Mouse (Mus musculus): Measurements from ENCODE around the gene Myo5c. TPM values are rescaled to one million over a fixed set of nuclear protein-coding genes. Genes with fewer than 3 reads are reported as not detected.

Gene Myo5c
- 1 to 10 TPM; 5.7 to 9.4 TPM for total RNA-seq (2021)
- long read RNA-seq, experiment 1, partial matches to known transcripts: 1 of 1 reads
- long read RNA-seq, experiment 1, other reads (novel, unspliced or antisense): 0 of 1 reads
- long read RNA-seq, experiment 2, partial matches to known transcripts: 1 of 3 reads
- long read RNA-seq, experiment 2, other reads (novel, unspliced or antisense): 1 of 3 reads

- DNase-seq: peak; percentile 78
Observed at GRCm38 (mm10) chr9:75231841-75232746, at the start of gene Myo5c. Myo5c (plus strand) TSS chr9:75232020.

- no peak for DNase-seq
Observed at GRCm38 (mm10) chr9:75187646-75188260, 44.1 kb upstream of the Myo5c start.

- peak; percentile 14 for DNase-seq
Observed at GRCm38 (mm10) chr9:75193858-75194257, 38.0 kb upstream of the Myo5c start.

GRCm38 (mm10) chr9:75196335-75196734 is 35.5 kb upstream of the Myo5c start:
- peak; percentile 55 for DNase-seq

GRCm38 (mm10) chr9:75197297-75197696 is 34.5 kb upstream of the Myo5c start:
- peak; percentile 56 for DNase-seq

- DNase-seq: peak; percentile 17
Observed at GRCm38 (mm10) chr9:75201506-75201905, 30.3 kb upstream of the Myo5c start.

- no peak for DNase-seq
Observed at GRCm38 (mm10) chr9:75202036-75202435, 29.8 kb upstream of the Myo5c start.

- DNase-seq: no peak
Observed at GRCm38 (mm10) chr9:75209246-75209645, 22.6 kb upstream of the Myo5c start.

GRCm38 (mm10) chr9:75210269-75210668 is 21.6 kb upstream of the Myo5c start:
- DNase-seq: no peak

GRCm38 (mm10) chr9:75214743-75215413 is 16.9 kb upstream of the Myo5c start:
- no peak for DNase-seq

GRCm38 (mm10) chr9:75219942-75220341 is 11.9 kb upstream of the Myo5c start:
- DNase-seq: no peak

GRCm38 (mm10) chr9:75221420-75222287 is 10.2 kb upstream of the Myo5c start:
- peak; percentile 70 for DNase-seq

- no peak for DNase-seq
Observed at GRCm38 (mm10) chr9:75232860-75233259, 1.0 kb downstream of the Myo5c start.

GRCm38 (mm10) chr9:75234271-75234741 is 2.5 kb downstream of the Myo5c start:
- DNase-seq: no peak

GRCm38 (mm10) chr9:75234983-75235627 is 3.3 kb downstream of the Myo5c start:
- DNase-seq: no peak

GRCm38 (mm10) chr9:75235696-75236095 is 3.9 kb downstream of the Myo5c start:
- DNase-seq: no peak

GRCm38 (mm10) chr9:75236416-75237308 is 4.8 kb downstream of the Myo5c start:
- peak; percentile 37 for DNase-seq

GRCm38 (mm10) chr9:75238179-75238578 is 6.4 kb downstream of the Myo5c start:
- no peak for DNase-seq

GRCm38 (mm10) chr9:75243052-75243451 is 11.2 kb downstream of the Myo5c start:
- no peak for DNase-seq
